Mouse (Mus musculus) CH12.LX (cell line): ENCODE data around the gene Gcnt1. TPM values are rescaled to one million over a fixed set of nuclear protein-coding genes. Genes with fewer than 3 reads are reported as not detected.

Experiments used
- DNase-seq: peaks from one replicate; pipeline ENCODE4 v3.0.0-alpha.2; 2013; ENCODE audit errors: extremely low read depth
- H3K27ac ChIP-seq: 2 replicates; pipeline ENCODE4 v1.5.1; 2012; ENCODE audit warnings: low read depth, mild to moderate bottlenecking, control low read depth, moderate library complexity; ENCODE audit not compliant: insufficient read depth
- H3K27me3 ChIP-seq: replicated peaks from 2 replicates; pipeline ENCODE3; 2012; ENCODE audit warnings: inconsistent platforms
- H3K36me3 ChIP-seq, 2 experiments: replicated peaks in 1 of 2; 2 replicates each; pipeline versions ENCODE3 to v1.6.1; 2012; ENCODE audit warnings: inconsistent platforms in 1 of 2, low read length in 1 of 2, mild to moderate bottlenecking in 1 of 2, mixed read lengths in 1 of 2, moderate library complexity in 1 of 2; ENCODE audit not compliant: control insufficient read depth in 1 of 2, insufficient read depth in 1 of 2
- H3K4me1 ChIP-seq, 2 experiments: 2 replicates each; pipeline ENCODE4 v1.6.1; 2012; ENCODE audit warnings: inconsistent platforms in 1 of 2, moderate library complexity in 1 of 2; ENCODE audit not compliant: insufficient read depth in 2 of 2, control insufficient read depth in 1 of 2
- H3K4me2 ChIP-seq: 2 replicates; pipeline ENCODE4 v1.6.1; 2012; ENCODE audit warnings: low read depth, mild to moderate bottlenecking, control low read depth; ENCODE audit not compliant: poor library complexity, insufficient read depth, severe bottlenecking
- H3K4me3 ChIP-seq, 3 experiments: fragments of 150-350 bp in 1 of 3; sonication (generic) in 1 of 3; replicated peaks in 1 of 3; 2 replicates each; pipeline versions ENCODE3 to v1.5.1; 2011 to 2012; ENCODE audit warnings: low read depth in 2 of 3, low read length in 2 of 3, mild to moderate bottlenecking in 2 of 3, moderate library complexity in 2 of 3, control low read depth in 1 of 3, improper control_type of control experiment in 1 of 3, inconsistent platforms in 1 of 3, mixed read lengths in 1 of 3; ENCODE audit not compliant: poor library complexity in 1 of 3
- H3K79me2 ChIP-seq: replicated peaks from 2 replicates; pipeline ENCODE4 v1.6.1; 2012; ENCODE audit warnings: mild to moderate bottlenecking, moderate library complexity; ENCODE audit not compliant: control insufficient read depth, poor library complexity, insufficient read depth, severe bottlenecking; ENCODE audit errors: extremely low read depth
- H3K9ac ChIP-seq: 2 replicates; pipeline ENCODE4 v1.6.1; 2012; ENCODE audit warnings: low read depth, mild to moderate bottlenecking, control low read depth, moderate library complexity; ENCODE audit not compliant: insufficient read depth
- H3K9me3 ChIP-seq: replicated peaks from 2 replicates; pipeline ENCODE3; 2012; ENCODE audit warnings: low read length, inconsistent platforms, mixed read lengths
- CHD1 ChIP-seq: IDR thresholded peaks from 2 replicates; pipeline ENCODE4 v1.6.1; 2012; ENCODE audit warnings: low read depth, low read length, improper control_type of control experiment, inconsistent platforms
- CHD2 ChIP-seq: IDR thresholded peaks from 2 replicates; pipeline ENCODE4 v1.6.1; 2011; ENCODE audit warnings: low read length, improper control_type of control experiment
- CTCF ChIP-seq, 2 experiments: IDR thresholded peaks in 1 of 2; conservative IDR thresholded peaks in 1 of 2; 2 replicates each; pipeline ENCODE4 v1.5.1; 2011 to 2012; ENCODE audit warnings: low read depth in 2 of 2, low read length in 2 of 2, improper control_type of control experiment in 1 of 2, inconsistent platforms in 1 of 2, mild to moderate bottlenecking in 1 of 2, moderate library complexity in 1 of 2
- E2F4 ChIP-seq: IDR thresholded peaks from 2 replicates; pipeline ENCODE4 v1.6.1; 2011; ENCODE audit warnings: low read depth, low read length, improper control_type of control experiment; ENCODE audit not compliant: insufficient replicate concordance
- ELF1 ChIP-seq: IDR thresholded peaks from 2 replicates; pipeline ENCODE4 v1.6.1; 2014; ENCODE audit warnings: low read depth, mild to moderate bottlenecking, inconsistent platforms, low read length, improper control_type of control experiment
- ETS1 ChIP-seq: conservative IDR thresholded peaks from 2 replicates; pipeline ENCODE4 v1.6.1; 2012; ENCODE audit warnings: low read depth, mild to moderate bottlenecking, inconsistent platforms, low read length, improper control_type of control experiment, moderate library complexity
- GABPA ChIP-seq: IDR thresholded peaks from 2 replicates; pipeline ENCODE4 v1.6.1; 2012; ENCODE audit warnings: low read depth, low read length, improper control_type of control experiment, inconsistent platforms; ENCODE audit not compliant: insufficient replicate concordance
- HCFC1 ChIP-seq: IDR thresholded peaks from 2 replicates; pipeline ENCODE4 v1.6.1; 2012; ENCODE audit warnings: low read depth, mild to moderate bottlenecking, inconsistent platforms, low read length, improper control_type of control experiment
- IRF4 ChIP-seq: IDR thresholded peaks from 2 replicates; pipeline ENCODE4 v1.6.1; 2014; ENCODE audit warnings: low read depth, mild to moderate bottlenecking, inconsistent platforms, low read length, improper control_type of control experiment
- MAFK ChIP-seq: IDR thresholded peaks from 2 replicates; pipeline ENCODE4 v1.6.1; 2011; ENCODE audit warnings: low read length, improper control_type of control experiment; ENCODE audit not compliant: insufficient replicate concordance
- MEF2A ChIP-seq: IDR thresholded peaks from 2 replicates; pipeline ENCODE4 v1.6.1; 2014; ENCODE audit warnings: low read depth, mild to moderate bottlenecking, inconsistent platforms, low read length, improper control_type of control experiment, borderline replicate concordance
- MXI1 ChIP-seq: IDR thresholded peaks from 2 replicates; pipeline ENCODE4 v1.6.1; 2011; ENCODE audit warnings: mild to moderate bottlenecking, low read depth, low read length, improper control_type of control experiment
- PAX5 ChIP-seq: IDR thresholded peaks from 2 replicates; pipeline ENCODE4 v1.6.1; 2012; ENCODE audit warnings: low read length, inconsistent platforms, mixed read lengths
- POLR2A ChIP-seq: IDR thresholded peaks from 2 replicates; pipeline ENCODE4 v1.6.1; 2011; ENCODE audit warnings: low read depth, mild to moderate bottlenecking, improper control_type of control experiment, low read length
- RAD21 ChIP-seq: IDR thresholded peaks from 2 replicates; pipeline ENCODE4 v1.6.1; 2011; ENCODE audit warnings: low read depth, mild to moderate bottlenecking, low read length, improper control_type of control experiment, moderate library complexity
- RCOR1 ChIP-seq: conservative IDR thresholded peaks from 2 replicates; pipeline ENCODE4 v1.6.1; 2012; ENCODE audit warnings: low read depth, mild to moderate bottlenecking, inconsistent platforms, low read length, improper control_type of control experiment
- SIN3A ChIP-seq: IDR thresholded peaks from 2 replicates; pipeline ENCODE4 v1.6.1; 2012; ENCODE audit warnings: low read length, improper control_type of control experiment, inconsistent platforms
- SMC3 ChIP-seq: IDR thresholded peaks from 2 replicates; pipeline ENCODE4 v1.6.1; 2011; ENCODE audit warnings: low read depth, low read length, improper control_type of control experiment
- TBP ChIP-seq: conservative IDR thresholded peaks from 2 replicates; pipeline ENCODE4 v1.6.1; 2011; ENCODE audit warnings: low read depth, low read length, improper control_type of control experiment
- UBTF ChIP-seq: IDR thresholded peaks from 2 replicates; pipeline ENCODE4 v1.6.1; 2012; ENCODE audit warnings: low read depth, mild to moderate bottlenecking, inconsistent platforms, low read length, improper control_type of control experiment, moderate library complexity
- USF1 ChIP-seq: IDR thresholded peaks from 2 replicates; pipeline ENCODE4 v1.6.1; 2014; ENCODE audit warnings: low read depth, mild to moderate bottlenecking, inconsistent platforms, low read length, improper control_type of control experiment
- USF2 ChIP-seq: conservative IDR thresholded peaks from 2 replicates; pipeline ENCODE4 v1.6.1; 2011; ENCODE audit warnings: low read depth, low read length, improper control_type of control experiment
- ZC3H11A ChIP-seq: IDR thresholded peaks from 2 replicates; pipeline ENCODE4 v1.6.1; 2012; ENCODE audit warnings: low read depth, mild to moderate bottlenecking, inconsistent platforms, low read length, improper control_type of control experiment
- ZKSCAN1 ChIP-seq: IDR thresholded peaks from 2 replicates; pipeline ENCODE4 v1.6.1; 2012; ENCODE audit warnings: low read depth, inconsistent platforms, low read length, improper control_type of control experiment, borderline replicate concordance
- ZMIZ1 ChIP-seq: IDR thresholded peaks from 2 replicates; pipeline ENCODE4 v1.6.1; 2012; ENCODE audit warnings: low read depth, mild to moderate bottlenecking, inconsistent platforms, low read length, improper control_type of control experiment
- dilution Hi-C: fragments of 300-500 bp; cut with MboI; formaldehyde crosslinking; loops from 2 replicates; pipeline ENCODE4 v1.14.3; 2020; ENCODE audit warnings: low sequenced_read_pairs; ENCODE audit not compliant: extremely low pct_unique_long_range_greater_than_20kb, extremely low pct_ligation_motif_present
- in situ Hi-C: fragments of 300-500 bp; cut with MboI; formaldehyde crosslinking; loops from 3 replicates; pipeline ENCODE4 v1.14.3; 2019; ENCODE audit warnings: low sequenced_read_pairs, low pct_ligation_motif_present, low pct_unique_long_range_greater_than_20kb, mixed read lengths
- polyA plus RNA-seq: library from polyadenylated mRNA; unstranded; fragments of >175 nt; gene quantifications from 2 replicates; pipeline ENCODE4 v1.2.1, GENCODE M21; 2012; ENCODE audit warnings: low read depth; ENCODE audit not compliant: insufficient read length
- total RNA-seq, 2 experiments: library from RNA; depleted of rRNA; stranded (reverse); fragments of 300-350 nt in 1 of 2; fragments of >200 nt in 1 of 2; gene quantifications; 2 replicates each; pipeline ENCODE4 v1.2.3; 2012 to 2014

The Gcnt1 gene
- total and polyA plus RNA-seq, 3 experiments = 4.2 to 7.6 (median 6.6) TPM

DNA sequence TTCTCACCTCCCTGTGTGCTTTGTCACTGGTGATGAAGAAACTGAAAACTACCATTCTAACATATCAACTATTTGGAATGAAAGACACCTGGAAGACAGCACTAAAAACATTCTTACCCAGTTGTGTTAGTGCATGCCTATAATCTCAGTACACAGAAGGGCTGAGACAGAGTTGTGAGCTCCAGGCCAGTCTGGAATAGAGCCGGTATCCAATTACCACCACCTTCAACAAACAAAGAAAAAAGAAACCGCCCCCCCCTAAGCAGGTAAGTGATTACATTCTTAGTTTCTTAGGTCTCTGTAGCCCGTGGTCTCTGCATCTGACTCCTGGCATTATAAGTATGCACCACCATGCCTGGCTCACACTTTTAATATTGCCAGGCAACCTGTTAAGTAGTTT lies 20.2 kb upstream of the Gcnt1 start:
- H3K9me3 ChIP-seq = no peaks in the 10 kb centered on the region
- DNase-seq = no peak
- H3K4me2 ChIP-seq = peak overlapping the region; percentile 56; the same call in 1 of the 2 replicates
- H3K9ac ChIP-seq = no peak overlapping the region
- H3K27ac ChIP-seq = no peak overlapping the region
- H3K79me2 ChIP-seq = no peaks in the 10 kb centered on the region
- H3K4me3 ChIP-seq = no peak overlapping the region
- H3K27me3 ChIP-seq = no peaks in the 10 kb centered on the region
- TF ChIP-seq ETS1 (no peak), IRF4 (no peak), TBP (no peak), POLR2A (no peak), E2F4 (no peak), HCFC1 (no peak), ZMIZ1 (no peak), MXI1 (no peak), ZKSCAN1 (no peak), ELF1 (no peak), UBTF (no peak), CTCF (conservative IDR thresholded peaks at IDR 0.05 in 1 of 2, IDR thresholded peaks at IDR 0.05 in 1 of 2; ENCODE audit: low read depth in 2 of 2, low read length in 2 of 2) (no peak), MAFK (no peak), USF1 (no peak)
- TF ChIP-seq, all 38 proteins: peak for 0
- in situ Hi-C loops = no loop called here
- peaks cover 0 to 30% of the 10 kb centered on the region in 2 experiments; a peak in 2 of 4 replicates for H3K4me1 ChIP-seq
- dilution Hi-C loops = no loop called here
- peaks cover 8 to 18% of the 10 kb centered on the region in 2 experiments for H3K36me3 ChIP-seq

DNA sequence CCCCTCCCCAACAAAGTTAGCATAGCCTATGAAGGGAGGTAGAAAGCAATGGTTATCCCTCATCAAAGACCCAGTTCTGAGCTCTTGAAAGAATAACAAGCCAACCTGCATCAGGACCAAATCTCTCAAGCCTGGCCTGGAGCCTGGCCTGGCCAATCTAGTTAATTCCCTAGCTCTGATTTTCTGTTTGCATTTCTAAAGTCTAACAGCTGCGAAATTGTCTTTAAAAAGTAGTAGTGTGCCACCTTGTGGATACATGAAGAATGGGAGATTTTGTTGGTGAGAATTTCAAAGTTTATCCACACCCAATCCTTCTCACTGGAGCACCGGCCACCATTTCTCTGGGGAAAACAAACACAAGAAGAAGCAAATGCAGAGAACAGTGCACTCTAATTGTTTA lies 15.8 kb upstream of the Gcnt1 start:
- Histone ChIP-seq H3K9me3 (no peaks in the 10 kb centered on the region), H3K4me1 (peaks cover 0 to 7% of the 10 kb centered on the region in 2 experiments; a peak in 2 of 4 replicates), H3K4me2 (no peak overlapping the region), H3K79me2 (no peaks in the 10 kb centered on the region), H3K27ac (no peak overlapping the region), H3K9ac (no peak overlapping the region), H3K36me3 (no peaks in the 10 kb centered on the region), H3K27me3 (no peaks in the 10 kb centered on the region), H3K4me3 (no peak overlapping the region)
- dilution Hi-C loops (no loop called here), in situ Hi-C loops (no loop called here)
- TF ChIP-seq SIN3A (no peak), GABPA (no peak), CHD2 (no peak), ELF1 (no peak), MEF2A (no peak), CTCF (conservative IDR thresholded peaks at IDR 0.05 in 1 of 2, IDR thresholded peaks at IDR 0.05 in 1 of 2; ENCODE audit: low read depth in 2 of 2, low read length in 2 of 2) (peak; percentile 14 to 86; a peak in 3 of 4 replicates), USF2 (no peak), RCOR1 (no peak), PAX5 (no peak), SMC3 (peak; percentile 88), CHD1 (no peak), USF1 (no peak), ZKSCAN1 (no peak), RAD21 (peak; percentile 86), ZC3H11A (peak; percentile 69)
- peak; percentile 36 for DNase-seq
